Mouse (Mus musculus) yolk sac, embryonic 10.5 days (tissue): ENCODE measurements around the gene Ttll9.

Experiments
- DNase-seq: peaks from one replicate; pipeline ENCODE4 v3.0.0-alpha.2; 2017; ENCODE audit warnings: low spot score

The Ttll9 gene

GRCm38 (mm10) chr2:153013724-153014515, 51.6 kb downstream of the Ttll9 start:
- DNase-seq: no peak

- DNase-seq: peak; percentile 90
Measured at GRCm38 (mm10) chr2:153014758-153015593, 52.7 kb downstream of the Ttll9 start, which contains the start of gene Pdrg1. Gene Pdrg1, minus strand, starts transcription at chr2:153015427.

- no peak for DNase-seq
Measured at GRCm38 (mm10) chr2:153015804-153016203, 53.5 kb downstream of the Ttll9 start.

- DNase-seq: no peak
Measured at GRCm38 (mm10) chr2:153016786-153017185, 54.5 kb downstream of the Ttll9 start.

GRCm38 (mm10) chr2:153019355-153019754, 57.1 kb downstream of the Ttll9 start:
- DNase-seq: no peak

- DNase-seq: no peak
Measured at GRCm38 (mm10) chr2:153021163-153021562, 58.9 kb downstream of the Ttll9 start.

GRCm38 (mm10) chr2:153022855-153023254, 60.6 kb downstream of the Ttll9 start:
- no peak for DNase-seq

GRCm38 (mm10) chr2:153026052-153026451, 63.8 kb downstream of the Ttll9 start:
- no peak for DNase-seq

- DNase-seq: no peak
Measured at GRCm38 (mm10) chr2:153027501-153027900, 65.2 kb downstream of the Ttll9 start.

GRCm38 (mm10) chr2:153030422-153030821, 68.1 kb downstream of the Ttll9 start:
- DNase-seq: no peak

GRCm38 (mm10) chr2:153031126-153032082, 69.1 kb downstream of the Ttll9 start, which contains the start of gene Xkr7:
Gene Xkr7, plus strand, starts transcription at chr2:153031852.
- DNase-seq: no peak

- peak; percentile 76 for DNase-seq
Measured at GRCm38 (mm10) chr2:153032083-153032842, 70.0 kb downstream of the Ttll9 start.

GRCm38 (mm10) chr2:153032973-153033372, 70.7 kb downstream of the Ttll9 start:
- DNase-seq: no peak

GRCm38 (mm10) chr2:153033545-153034230, 71.4 kb downstream of the Ttll9 start:
- no peak for DNase-seq

- DNase-seq: no peak
Measured at GRCm38 (mm10) chr2:153036690-153037089, 74.4 kb downstream of the Ttll9 start.

GRCm38 (mm10) chr2:153043886-153044285, 81.6 kb downstream of the Ttll9 start:
- no peak for DNase-seq

- DNase-seq: no peak
Measured at GRCm38 (mm10) chr2:153045884-153046299, 83.6 kb downstream of the Ttll9 start.

- DNase-seq: no peak
Measured at GRCm38 (mm10) chr2:153047828-153048465, 85.7 kb downstream of the Ttll9 start.

GRCm38 (mm10) chr2:153049288-153049996, 87.2 kb downstream of the Ttll9 start:
- no peak for DNase-seq
